Mouse (Mus musculus) G1E (cell line): ENCODE results near the gene Kcnk16.

Source experiments
- CTCF ChIP-seq: IDR thresholded peaks from 2 replicates; pipeline ENCODE4 v1.5.1; 2012; ENCODE audit warnings: low read depth, low read length, inconsistent platforms, mixed read lengths
- GATA1 ChIP-seq: IDR thresholded peaks from 2 replicates; pipeline ENCODE4 v1.6.1; 2012; ENCODE audit warnings: borderline replicate concordance, low read length, inconsistent platforms, mixed read lengths
- GATA2 ChIP-seq: IDR thresholded peaks from 2 replicates; pipeline ENCODE4 v1.6.1; 2012; ENCODE audit warnings: low read depth, low read length, inconsistent platforms, borderline replicate concordance
- POLR2AphosphoS5 ChIP-seq: IDR thresholded peaks from 2 replicates; pipeline ENCODE4 v1.6.1; 2012; ENCODE audit warnings: low read depth, low read length, inconsistent platforms; ENCODE audit not compliant: insufficient replicate concordance
- TAL1 ChIP-seq: conservative IDR thresholded peaks from 2 replicates; pipeline ENCODE4 v1.6.1; 2012; ENCODE audit warnings: low read depth, low read length, inconsistent platforms, mixed read lengths

DNA sequence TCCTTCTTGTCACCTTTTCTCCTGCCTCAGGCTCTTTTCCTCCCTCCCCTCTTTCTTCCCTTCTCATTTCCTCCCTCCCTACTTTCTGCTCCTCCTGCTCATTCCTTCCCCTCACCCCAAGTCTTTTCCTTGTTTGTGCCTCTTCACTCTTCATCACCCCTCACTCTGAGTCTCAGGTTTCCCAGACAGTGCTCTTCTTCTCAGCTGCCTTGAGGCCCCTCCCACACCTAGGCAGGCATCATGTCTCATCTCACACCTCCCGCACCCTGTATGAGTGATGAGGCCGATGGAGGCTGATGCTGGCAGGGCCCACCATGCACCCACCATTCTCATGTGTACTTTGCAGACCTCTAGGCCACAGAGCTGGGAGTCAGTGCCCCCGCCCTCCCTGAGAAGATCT, 25.8 kb downstream of the Kcnk16 start:
- TF ChIP-seq CTCF (no peak), TAL1 (no peak), GATA1 (no peak), POLR2AphosphoS5 (no peak), GATA2 (no peak)
